Mouse (Mus musculus) heart, embryonic 13.5 days (tissue): ENCODE measurements around the gene Lcn11. TPM values are rescaled to one million over a fixed set of nuclear protein-coding genes. Genes with fewer than 3 reads are reported as not detected.
"Not testable (repeated sequence)": the region's sequence is repeated elsewhere in the genome, so short reads cannot be mapped to it uniquely, and the experiment has no call there.

Experiments used
- ATAC-seq: fragments of 200-750 bp; cut with Nextera tagmentation; 2 replicates; pipeline ENCODE4 v1.8.0; 2017; ENCODE audit warnings: moderate TSS enrichment; ENCODE audit not compliant: insufficient number of reproducible peaks, low FRiP score, low TSS enrichment; ENCODE audit errors: extremely low read depth
- H3K27ac ChIP-seq: fragments of 300-500 bp; sonication (generic); replicated peaks from 2 replicates; pipeline ENCODE4 v1.5.1; 2015; ENCODE audit warnings: moderate library complexity, mild to moderate bottlenecking, inconsistent platforms
- H3K27me3 ChIP-seq: fragments of 300-500 bp; sonication (generic); replicated peaks from 2 replicates; pipeline ENCODE4 v1.6.1; 2015; ENCODE audit warnings: mild to moderate bottlenecking, inconsistent platforms
- H3K36me3 ChIP-seq: fragments of 300-500 bp; sonication (generic); 2 replicates; pipeline ENCODE4 v1.6.1; 2015; ENCODE audit warnings: mild to moderate bottlenecking, inconsistent platforms
- H3K4me1 ChIP-seq: fragments of 300-500 bp; sonication (generic); 2 replicates; pipeline ENCODE4 v1.6.1; 2015; ENCODE audit warnings: inconsistent platforms
- H3K4me2 ChIP-seq: fragments of 300-500 bp; sonication (generic); 2 replicates; pipeline ENCODE4 v1.6.1; 2015; ENCODE audit warnings: inconsistent platforms, mild to moderate bottlenecking, moderate library complexity
- H3K4me3 ChIP-seq: fragments of 300-500 bp; sonication (generic); 2 replicates; pipeline ENCODE4 v1.5.1; 2015; ENCODE audit warnings: moderate library complexity, mild to moderate bottlenecking, inconsistent platforms
- H3K9ac ChIP-seq: fragments of 300-500 bp; sonication (generic); 2 replicates; pipeline ENCODE4 v1.6.1; 2015; ENCODE audit warnings: inconsistent platforms, mild to moderate bottlenecking, moderate library complexity
- H3K9me3 ChIP-seq: fragments of 300-500 bp; sonication (generic); 2 replicates; pipeline ENCODE4 v1.6.1; 2016; ENCODE audit warnings: inconsistent platforms
- WGBS: fragments of 180-500 bp; shearing (Covaris S2); methylation state at CpG from one replicate; pipeline ENCODE4 v1.1.7; 2015; ENCODE audit warnings: mixed read lengths; 5-methylcytosine and 5-hydroxymethylcytosine counted together
- polyA plus RNA-seq: library from polyadenylated mRNA; unstranded; fragments of >200 nt; fragmentation: Nextera tagmentation; extraction: Ambion mirVana; gene quantifications from 2 replicates; pipeline ENCODE4 v1.2.1, GENCODE M21; 2015

The Lcn11 gene
- polyA plus RNA-seq: not detected in 2 replicates

GRCm38 (mm10) chr2:25776717-25777116 lies at the start of gene Lcn11:
Gene Lcn11 (plus strand): TSS chr2:25777017.
- 82% methylated on average over 1 of the region's 1 CpGs for WGBS
- Histone ChIP-seq H3K9me3 (no peaks in the 10 kb centered on the region), H3K9ac (no peak within 1 kb of the TSS), H3K4me1 (no peaks in the 10 kb centered on the region), H3K27ac (no peak within 1 kb of the TSS), H3K4me2 (no peak within 1 kb of the TSS), H3K4me3 (no peak within 1 kb of the TSS), H3K36me3 (no peaks in the 10 kb centered on the region), H3K27me3 (0 out of 2 replicates have a peak, but pooled peaks cover 6% of the 10 kb centered on the region)
- no peak for ATAC-seq

GRCm38 (mm10) chr2:25733199-25733930 lies 43.5 kb upstream of the Lcn11 start:
- Histone ChIP-seq H3K4me2 (no peak overlapping the region), H3K4me1 (no peaks in the 10 kb centered on the region), H3K4me3 (no peak overlapping the region), H3K27me3 (no peaks in the 10 kb centered on the region), H3K9me3 (0 out of 2 replicates have a peak, but pooled peaks cover 3% of the 10 kb centered on the region), H3K27ac (peak overlapping the region; percentile 6), H3K36me3 (no peaks in the 10 kb centered on the region), H3K9ac (no peak overlapping the region)
- ATAC-seq: no peak
- WGBS: 41% methylated on average over 2 of the region's 2 CpGs

- H3K27me3 ChIP-seq, H3K9ac ChIP-seq, H3K27ac ChIP-seq, H3K4me1 ChIP-seq, H3K36me3 ChIP-seq, H3K4me2 ChIP-seq, H3K4me3 ChIP-seq, ATAC-seq, H3K9me3 ChIP-seq: not testable (repeated sequence)
- WGBS: 65% methylated on average over 3 of the region's 3 CpGs
Observed at GRCm38 (mm10) chr2:25736709-25737108, 40.1 kb upstream of the Lcn11 start, which contains the start of gene Obp2b. Gene Obp2b (plus strand): TSS chr2:25737009.

GRCm38 (mm10) chr2:25741671-25742070 lies 35.1 kb upstream of the Lcn11 start:
- H3K9ac ChIP-seq: no peak overlapping the region
- H3K4me2 ChIP-seq: no peak overlapping the region
- no peak overlapping the region for H3K27ac ChIP-seq
- H3K9me3 ChIP-seq: no peaks in the 10 kb centered on the region
- ATAC-seq: no peak
- whole genome bisulfite sequencing: 58% methylated on average over 1 of the region's 1 CpGs
- no peak overlapping the region for H3K4me3 ChIP-seq
- no peaks in the 10 kb centered on the region for H3K36me3 ChIP-seq
- no peaks in the 10 kb centered on the region for H3K4me1 ChIP-seq
- H3K27me3 ChIP-seq: no peaks in the 10 kb centered on the region

- no peak overlapping the region for H3K27ac ChIP-seq
- no peaks in the 10 kb centered on the region for H3K4me1 ChIP-seq
- no peak overlapping the region for H3K4me2 ChIP-seq
- WGBS: 88% methylated on average over 1 of the region's 1 CpGs
- no peak overlapping the region for H3K4me3 ChIP-seq
- H3K36me3 ChIP-seq: no peaks in the 10 kb centered on the region
- peaks cover 11% of the 10 kb centered on the region for H3K9me3 ChIP-seq
- H3K9ac ChIP-seq: no peak overlapping the region
- H3K27me3 ChIP-seq: no peaks in the 10 kb centered on the region
- ATAC-seq: no peak
Observed at GRCm38 (mm10) chr2:25754201-25754600, 22.6 kb upstream of the Lcn11 start.

GRCm38 (mm10) chr2:25758064-25758625 lies 18.7 kb upstream of the Lcn11 start:
- 53% methylated on average over 4 of the region's 4 CpGs for WGBS
- Histone ChIP-seq H3K27me3 (no peaks in the 10 kb centered on the region), H3K36me3 (no peaks in the 10 kb centered on the region), H3K9ac (no peak overlapping the region), H3K4me3 (no peak overlapping the region), H3K4me1 (no peaks in the 10 kb centered on the region), H3K4me2 (no peak overlapping the region), H3K27ac (no peak overlapping the region), H3K9me3 (peaks cover 11% of the 10 kb centered on the region)
- ATAC-seq: no peak

- Histone ChIP-seq H3K27me3 (no peaks in the 10 kb centered on the region; the same call in 1 of the 2 replicates), H3K4me3 (no peak within 1 kb of the TSS), H3K36me3 (no peaks in the 10 kb centered on the region), H3K9me3 (no peaks in the 10 kb centered on the region), H3K27ac (no peak within 1 kb of the TSS), H3K4me1 (no peaks in the 10 kb centered on the region), H3K9ac (no peak within 1 kb of the TSS), H3K4me2 (no peak within 1 kb of the TSS)
- ATAC-seq: no peak
- 44% methylated on average over 2 of the region's 2 CpGs for WGBS
Observed at GRCm38 (mm10) chr2:25765269-25765668, 11.5 kb upstream of the Lcn11 start, which contains the start of gene Lcn3. Gene Lcn3 (plus strand): TSS chr2:25765569.

- no peaks in the 10 kb centered on the region for H3K4me1 ChIP-seq
Observed at GRCm38 (mm10) chr2:25767764-25768163, 9.1 kb upstream of the Lcn11 start.

GRCm38 (mm10) chr2:25773507-25773906 lies 3.3 kb upstream of the Lcn11 start:
- H3K9ac ChIP-seq: no peak overlapping the region
- H3K9me3 ChIP-seq: no peaks in the 10 kb centered on the region
- H3K4me2 ChIP-seq: no peak overlapping the region
- H3K27me3 ChIP-seq: no peaks in the 10 kb centered on the region
- ATAC-seq: no peak
- WGBS: 73% methylated on average over 2 of the region's 2 CpGs
- no peak overlapping the region for H3K27ac ChIP-seq
- no peak overlapping the region for H3K4me3 ChIP-seq
- H3K4me1 ChIP-seq: no peaks in the 10 kb centered on the region
- no peaks in the 10 kb centered on the region for H3K36me3 ChIP-seq

More at GRCm38 (mm10) chr2:25767764-25768163, 9.1 kb upstream of the Lcn11 start:
- no peaks in the 10 kb centered on the region for H3K36me3 ChIP-seq
- no peak overlapping the region for H3K4me2 ChIP-seq
- H3K27ac ChIP-seq: no peak overlapping the region
- H3K9ac ChIP-seq: no peak overlapping the region
- H3K9me3 ChIP-seq: no peaks in the 10 kb centered on the region
- no peak for ATAC-seq
- WGBS: 61% methylated on average over 4 of the region's 4 CpGs
- H3K4me3 ChIP-seq: no peak overlapping the region
- no peaks in the 10 kb centered on the region; the same call in 1 of the 2 replicates for H3K27me3 ChIP-seq

GRCm38 (mm10) chr2:25774640-25775039 lies 2.2 kb upstream of the Lcn11 start:
- H3K36me3 ChIP-seq: no peaks in the 10 kb centered on the region
- H3K27ac ChIP-seq: no peak overlapping the region
- H3K4me2 ChIP-seq: no peak overlapping the region
- H3K27me3 ChIP-seq: no peaks in the 10 kb centered on the region
- no peak overlapping the region for H3K4me3 ChIP-seq
- no peaks in the 10 kb centered on the region for H3K4me1 ChIP-seq
- no peak overlapping the region for H3K9ac ChIP-seq
- ATAC-seq: no peak
- 57% methylated on average over 2 of the region's 2 CpGs for WGBS
- no peaks in the 10 kb centered on the region for H3K9me3 ChIP-seq

- no peaks in the 10 kb centered on the region for H3K9me3 ChIP-seq
- no peak for ATAC-seq
- H3K36me3 ChIP-seq: no peaks in the 10 kb centered on the region
- 0 out of 2 replicates have a peak, but pooled peaks cover under 1% of the 10 kb centered on the region for H3K27me3 ChIP-seq
- no peak overlapping the region for H3K4me3 ChIP-seq
- WGBS: 72% methylated on average over 3 of the region's 3 CpGs
- no peak overlapping the region for H3K27ac ChIP-seq
- no peaks in the 10 kb centered on the region for H3K4me1 ChIP-seq
- H3K4me2 ChIP-seq: no peak overlapping the region
- H3K9ac ChIP-seq: no peak overlapping the region
Observed at GRCm38 (mm10) chr2:25775991-25776390, 826 bp upstream of the Lcn11 start.
